Mouse (Mus musculus): ENCODE measurements around the gene Ccdc3. TPM values are rescaled to one million over a fixed set of nuclear protein-coding genes. Genes with fewer than 3 reads are reported as not detected.
"Not testable (repeated sequence)": the region's sequence is repeated elsewhere in the genome, so short reads cannot be mapped to it uniquely, and the experiment has no call there.

The Ccdc3 gene
- 0.92 and 1.8 TPM in 2 replicates for polyA plus RNA-seq (2016; fragmentation: Nextera tagmentation; extraction: Ambion mirVana)

DNA sequence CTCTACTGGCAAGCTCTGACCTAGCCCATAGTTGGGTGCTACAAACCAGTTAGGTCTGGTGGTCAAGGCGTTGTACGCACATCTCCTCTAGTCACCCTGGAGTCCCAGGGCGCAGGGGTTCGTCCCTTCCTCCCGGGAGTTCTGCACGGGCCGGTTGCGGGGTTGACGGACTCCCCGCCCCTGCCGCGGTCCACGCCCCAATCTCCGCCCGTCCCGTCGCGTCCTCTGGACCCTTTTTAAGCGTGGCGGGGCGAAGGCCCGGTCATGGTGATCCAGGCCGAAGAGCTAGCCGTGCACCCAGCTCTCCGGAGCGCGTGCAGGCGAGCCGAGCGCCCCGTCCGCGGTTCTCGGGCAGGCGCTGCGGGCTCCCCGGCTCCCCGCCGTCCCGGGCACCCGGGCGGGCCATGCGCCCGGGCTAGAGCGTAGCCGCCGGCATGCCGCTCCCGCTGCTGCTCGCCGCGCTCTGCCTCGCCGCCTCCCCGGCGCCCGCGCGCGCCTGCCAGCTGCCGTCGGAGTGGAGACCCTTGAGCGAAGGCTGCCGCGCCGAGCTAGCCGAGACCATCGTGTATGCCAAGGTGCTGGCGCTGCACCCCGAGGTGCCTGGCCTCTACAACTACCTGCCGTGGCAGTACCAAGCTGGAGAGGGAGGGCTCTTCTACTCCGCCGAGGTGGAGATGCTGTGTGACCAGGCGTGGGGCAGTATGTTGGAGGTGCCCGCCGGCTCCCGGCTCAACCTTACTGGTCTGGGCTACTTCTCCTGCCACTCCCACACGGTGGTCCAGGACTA is at the start of gene Ccdc3:
TSS of gene Ccdc3 (plus strand) at position 277 of the 787 bp plus-strand sequence.
- no peaks in the 10 kb centered on the region for H3K9me3 ChIP-seq
- under 1% methylated on average over 72 of the region's 78 CpGs for WGBS
- H3K4me3 ChIP-seq = peak within 1 kb of the TSS; percentile 53
- peak within 1 kb of the TSS; percentile 71 for H3K27ac ChIP-seq
- peak; percentile 32 for DNase-seq (ENCODE audit: extremely low spot score, low spot score)
- peaks cover 69% of the 10 kb centered on the region for H3K27me3 ChIP-seq (ENCODE audit: poor library complexity, severe bottlenecking)
- no peaks in the 10 kb centered on the region for H3K36me3 ChIP-seq (replicated peaks)
- peaks cover 22% of the 10 kb centered on the region for H3K4me1 ChIP-seq

DNA sequence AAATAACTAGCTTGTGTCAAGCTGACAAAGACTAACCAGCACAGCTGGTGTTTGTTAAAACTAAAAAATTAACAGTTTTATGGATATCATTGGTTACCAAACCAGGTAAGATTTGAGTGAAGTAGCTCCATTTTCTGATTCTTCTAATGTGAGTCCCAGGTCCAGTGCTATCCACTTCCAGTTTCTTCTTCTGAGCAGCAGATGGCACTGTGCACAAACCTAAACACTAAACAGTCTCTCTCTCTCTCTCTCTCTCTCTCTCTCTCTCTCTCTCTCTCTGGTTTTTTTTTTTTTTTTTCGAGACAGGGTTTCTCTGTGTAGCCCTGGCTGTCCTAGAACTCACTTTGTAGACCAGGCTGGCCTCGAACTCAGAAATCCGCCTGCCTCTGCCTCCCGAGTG is 47.2 kb upstream of the Ccdc3 start:
- not testable (repeated sequence) for H3K4me3 ChIP-seq; H3K9me3 ChIP-seq; H3K36me3 ChIP-seq (replicated peaks); H3K4me1 ChIP-seq; DNase-seq (ENCODE audit: extremely low spot score, low spot score); H3K27me3 ChIP-seq (ENCODE audit: poor library complexity, severe bottlenecking); H3K27ac ChIP-seq
- WGBS = 86% methylated on average over 3 of the region's 4 CpGs

DNA sequence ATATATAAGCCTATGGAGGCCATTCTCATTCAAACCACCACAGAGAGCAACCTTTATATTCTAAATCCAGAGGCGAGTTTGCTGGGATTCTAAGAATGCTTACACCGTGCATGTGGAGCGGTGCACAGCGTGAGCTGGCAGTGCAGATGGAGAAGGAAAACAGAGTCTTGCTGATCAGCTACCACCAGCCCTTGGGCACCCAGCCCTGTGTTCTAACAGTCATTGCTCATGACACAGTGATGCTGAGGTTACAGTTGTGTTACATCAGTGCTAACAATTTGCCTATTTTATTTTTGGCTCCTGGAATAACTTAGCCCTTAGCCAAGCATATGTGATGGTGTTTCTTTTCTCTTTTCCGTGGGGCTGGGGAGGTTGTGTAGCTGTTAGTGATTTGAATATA is 42.7 kb upstream of the Ccdc3 start:
- 90% methylated on average over 5 of the region's 5 CpGs for WGBS
- Histone ChIP-seq H3K4me3 (no peak overlapping the region), H3K36me3 (replicated peaks) (no peaks in the 10 kb centered on the region), H3K27me3 (ENCODE audit: poor library complexity, severe bottlenecking) (peaks cover 15% of the 10 kb centered on the region), H3K27ac (no peak overlapping the region), H3K9me3 (no peaks in the 10 kb centered on the region), H3K4me1 (peaks cover 16% of the 10 kb centered on the region)
- no peak for DNase-seq (ENCODE audit: extremely low spot score, low spot score)

DNA sequence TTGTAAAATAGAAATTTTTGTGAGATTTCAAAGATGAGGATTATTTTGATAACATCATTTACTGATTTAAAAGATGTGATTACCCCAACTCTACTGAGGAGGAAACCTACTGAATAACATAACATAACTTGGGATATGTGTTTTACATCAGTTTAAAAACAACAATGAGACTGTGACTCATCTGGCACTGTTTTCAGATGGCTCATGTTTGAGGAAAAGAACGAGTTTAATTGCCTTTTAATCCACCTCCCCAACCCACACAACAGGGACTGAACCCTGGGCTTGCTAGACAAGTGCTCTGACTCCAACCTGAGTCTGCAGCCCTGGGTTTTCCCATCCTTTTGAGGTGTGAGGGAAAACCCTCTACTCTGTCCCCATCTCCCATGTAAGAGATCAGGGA is 42.3 kb upstream of the Ccdc3 start:
- Histone ChIP-seq H3K36me3 (replicated peaks) (no peaks in the 10 kb centered on the region), H3K9me3 (no peaks in the 10 kb centered on the region), H3K27ac (no peak overlapping the region), H3K4me1 (peaks cover 16% of the 10 kb centered on the region), H3K27me3 (ENCODE audit: poor library complexity, severe bottlenecking) (peaks cover 15% of the 10 kb centered on the region), H3K4me3 (no peak overlapping the region)
- 45% methylated on average over 1 of the region's 1 CpGs for WGBS
- DNase-seq (ENCODE audit: extremely low spot score, low spot score) = no peak

DNA sequence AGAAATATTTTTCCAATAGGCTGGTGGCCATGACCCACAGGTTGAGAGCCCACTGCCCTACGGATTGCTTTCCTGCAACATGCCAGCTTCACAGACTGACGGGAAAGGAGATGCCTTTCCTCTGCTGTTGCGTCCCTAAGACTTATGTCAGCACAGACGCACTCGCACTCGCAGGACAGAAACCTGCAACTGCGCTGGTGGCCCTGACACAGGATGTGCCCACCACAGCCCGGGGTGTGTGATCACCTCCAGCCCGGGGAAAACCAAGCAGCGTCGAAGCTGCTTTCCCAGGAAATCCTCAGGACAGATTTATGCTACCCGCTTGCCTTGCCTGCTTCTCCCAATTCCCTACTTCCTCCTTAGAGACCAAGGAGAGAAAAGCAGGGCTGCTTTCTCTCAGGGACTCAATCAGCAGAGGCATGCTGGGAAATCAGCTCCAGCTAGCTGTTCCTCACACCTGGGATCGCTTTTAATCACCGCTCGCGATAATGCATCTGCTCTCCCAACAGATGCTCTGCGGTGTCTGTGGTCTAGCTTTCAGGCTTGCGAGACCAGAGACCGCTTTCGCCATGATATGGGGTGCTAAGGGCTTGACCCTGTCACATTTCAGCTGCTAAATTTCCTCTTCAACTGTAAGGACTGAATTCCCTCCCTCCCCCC is 39.7 kb upstream of the Ccdc3 start:
- Histone ChIP-seq H3K27ac (peak overlapping the region; percentile 58), H3K4me3 (peak overlapping the region; percentile 34), H3K36me3 (replicated peaks) (no peaks in the 10 kb centered on the region), H3K9me3 (no peaks in the 10 kb centered on the region), H3K27me3 (ENCODE audit: poor library complexity, severe bottlenecking) (peaks cover 15% of the 10 kb centered on the region), H3K4me1 (peaks cover 16% of the 10 kb centered on the region)
- DNase-seq (ENCODE audit: extremely low spot score, low spot score) = peak; percentile 22
- 38% methylated on average over 20 of the region's 20 CpGs for WGBS

DNA sequence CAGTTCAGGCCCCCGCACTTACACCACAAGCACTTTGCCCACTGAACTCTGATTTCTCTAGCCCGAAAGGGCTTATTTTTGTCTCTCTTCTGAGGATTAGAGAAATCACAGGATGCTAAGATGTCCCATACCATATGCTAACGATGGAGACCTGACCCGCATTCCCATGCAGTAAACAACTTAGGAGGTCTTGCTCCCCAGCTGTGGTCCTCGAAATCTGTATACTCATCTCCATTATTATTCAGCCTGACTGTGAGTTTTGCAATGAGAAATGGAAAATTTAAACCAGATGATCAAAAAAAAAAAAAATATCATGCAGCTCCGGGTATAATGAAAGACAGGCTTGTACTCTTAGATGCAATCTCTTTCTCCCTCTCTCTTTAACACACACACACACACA is 38.4 kb upstream of the Ccdc3 start:
- H3K27me3 ChIP-seq (ENCODE audit: poor library complexity, severe bottlenecking) = peaks cover 15% of the 10 kb centered on the region
- H3K27ac ChIP-seq = no peak overlapping the region
- DNase-seq (ENCODE audit: extremely low spot score, low spot score) = no peak
- WGBS = 74% methylated on average over 6 of the region's 6 CpGs
- H3K4me3 ChIP-seq = no peak overlapping the region
- H3K36me3 ChIP-seq (replicated peaks) = no peaks in the 10 kb centered on the region
- H3K9me3 ChIP-seq = no peaks in the 10 kb centered on the region
- H3K4me1 ChIP-seq = peaks cover 16% of the 10 kb centered on the region

DNA sequence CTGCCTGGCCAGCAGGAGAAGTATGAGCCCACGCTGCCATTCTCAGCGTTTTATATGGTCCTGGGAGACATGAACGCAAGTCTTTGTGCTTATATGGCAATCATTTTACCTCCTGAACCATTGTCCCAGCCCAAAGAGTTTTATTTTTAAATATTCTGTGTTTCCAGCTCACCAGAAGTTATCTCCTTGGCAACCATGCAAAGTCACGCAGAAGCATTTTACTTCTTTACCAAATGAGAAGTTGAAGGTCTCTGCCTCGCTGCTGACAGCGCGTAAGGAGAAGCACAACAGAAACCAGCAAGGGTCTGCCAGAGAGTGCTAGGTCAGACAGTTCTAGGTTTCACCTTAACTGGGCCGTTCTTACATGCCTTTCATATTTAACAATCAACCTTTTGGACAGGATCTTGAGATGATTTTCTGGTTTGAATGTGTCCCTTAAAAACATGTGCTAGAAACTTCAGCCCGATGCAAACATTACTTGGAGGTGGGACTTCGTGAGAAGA is 35.8 kb upstream of the Ccdc3 start:
- H3K4me1 ChIP-seq = peaks cover 16% of the 10 kb centered on the region
- peaks cover 15% of the 10 kb centered on the region for H3K27me3 ChIP-seq (ENCODE audit: poor library complexity, severe bottlenecking)
- no peaks in the 10 kb centered on the region for H3K36me3 ChIP-seq (replicated peaks)
- H3K4me3 ChIP-seq = no peak overlapping the region
- no peak for DNase-seq (ENCODE audit: extremely low spot score, low spot score)
- H3K27ac ChIP-seq = no peak overlapping the region
- WGBS = 94% methylated on average over 10 of the region's 10 CpGs
- peaks cover 8% of the 10 kb centered on the region; the same call in 1 of the 2 replicates for H3K9me3 ChIP-seq

DNA sequence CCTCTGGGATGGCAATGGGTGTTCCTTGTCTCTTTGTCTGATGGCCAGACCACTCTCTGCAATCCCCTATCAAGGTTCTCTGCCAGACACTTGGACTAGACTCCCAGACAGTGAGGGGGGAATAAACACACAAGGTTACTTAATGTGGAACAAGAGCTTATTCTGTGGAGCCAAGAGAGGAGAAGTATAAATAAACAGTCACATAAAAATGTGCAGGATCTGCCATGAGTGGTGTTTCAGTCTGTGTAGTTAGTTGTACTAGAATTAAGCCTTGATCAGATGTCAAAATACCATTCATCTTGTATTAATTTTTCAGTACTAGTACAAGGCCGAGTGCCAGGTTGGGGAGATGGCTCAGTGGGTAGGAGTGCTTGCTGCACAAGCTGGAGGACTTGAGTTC is 34.7 kb upstream of the Ccdc3 start:
- no peak for DNase-seq (ENCODE audit: extremely low spot score, low spot score)
- WGBS = 71% methylated on average over 1 of the region's 1 CpGs
- peaks cover 8% of the 10 kb centered on the region for H3K27me3 ChIP-seq (ENCODE audit: poor library complexity, severe bottlenecking)
- peaks cover 19% of the 10 kb centered on the region; the same call in 1 of the 2 replicates for H3K9me3 ChIP-seq
- H3K36me3 ChIP-seq (replicated peaks) = no peaks in the 10 kb centered on the region
- H3K4me3 ChIP-seq = no peak overlapping the region
- H3K27ac ChIP-seq = no peak overlapping the region
- H3K4me1 ChIP-seq = peaks cover 13% of the 10 kb centered on the region

DNA sequence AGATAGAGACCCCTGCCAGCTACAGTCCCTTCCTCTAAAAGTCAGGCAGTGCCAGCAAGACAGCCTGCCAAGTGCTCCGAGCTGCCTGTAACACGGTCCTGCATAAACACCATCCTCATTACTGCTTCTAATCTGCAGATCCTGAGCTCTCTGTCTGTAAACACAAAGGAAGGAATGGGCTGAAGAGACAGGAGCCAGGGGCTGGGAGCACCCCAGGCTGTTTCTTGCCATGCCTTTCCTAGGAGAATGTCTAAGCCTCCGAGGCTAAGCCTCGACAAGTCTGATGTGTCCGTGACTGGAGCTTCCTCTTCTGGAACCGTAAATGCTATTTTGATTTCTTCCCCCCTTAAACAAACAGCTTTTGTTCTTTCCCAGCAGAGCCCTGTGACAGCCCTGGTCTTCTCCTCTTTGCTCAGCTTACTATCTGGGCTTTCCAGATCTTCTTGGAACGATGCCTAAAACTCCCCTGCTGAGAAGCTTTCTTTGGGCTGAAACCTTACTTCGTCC is 24.7 kb upstream of the Ccdc3 start:
- Histone ChIP-seq H3K36me3 (replicated peaks) (no peaks in the 10 kb centered on the region), H3K27ac (peak overlapping the region; percentile 17; the same call in 1 of the 2 replicates), H3K9me3 (peaks cover 2% of the 10 kb centered on the region; the same call in 1 of the 2 replicates), H3K4me1 (peaks cover 41% of the 10 kb centered on the region), H3K4me3 (no peak overlapping the region), H3K27me3 (ENCODE audit: poor library complexity, severe bottlenecking) (no peaks in the 10 kb centered on the region)
- no peak for DNase-seq (ENCODE audit: extremely low spot score, low spot score)
- 40% methylated on average over 8 of the region's 8 CpGs for WGBS

DNA sequence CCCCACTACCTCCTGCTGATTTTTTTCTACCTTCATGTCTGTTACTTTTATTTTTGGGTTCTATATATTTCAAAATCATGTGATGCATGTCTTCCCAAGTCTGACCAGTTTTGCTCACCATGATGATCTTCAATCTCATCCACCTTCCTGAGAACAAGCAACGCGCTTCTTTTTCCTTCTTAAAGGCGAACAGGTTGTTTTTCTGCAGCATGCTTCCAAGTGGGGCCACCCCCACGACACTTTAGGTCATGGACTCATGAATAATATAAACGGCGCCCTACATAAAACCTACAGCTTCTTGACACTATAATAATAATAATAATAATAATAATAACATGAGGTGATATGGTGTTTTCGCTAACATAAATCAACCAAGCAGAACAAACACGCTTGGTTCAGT is 23.2 kb upstream of the Ccdc3 start:
- 93% methylated on average over 8 of the region's 8 CpGs for WGBS
- no peak for DNase-seq (ENCODE audit: extremely low spot score, low spot score)

DNA sequence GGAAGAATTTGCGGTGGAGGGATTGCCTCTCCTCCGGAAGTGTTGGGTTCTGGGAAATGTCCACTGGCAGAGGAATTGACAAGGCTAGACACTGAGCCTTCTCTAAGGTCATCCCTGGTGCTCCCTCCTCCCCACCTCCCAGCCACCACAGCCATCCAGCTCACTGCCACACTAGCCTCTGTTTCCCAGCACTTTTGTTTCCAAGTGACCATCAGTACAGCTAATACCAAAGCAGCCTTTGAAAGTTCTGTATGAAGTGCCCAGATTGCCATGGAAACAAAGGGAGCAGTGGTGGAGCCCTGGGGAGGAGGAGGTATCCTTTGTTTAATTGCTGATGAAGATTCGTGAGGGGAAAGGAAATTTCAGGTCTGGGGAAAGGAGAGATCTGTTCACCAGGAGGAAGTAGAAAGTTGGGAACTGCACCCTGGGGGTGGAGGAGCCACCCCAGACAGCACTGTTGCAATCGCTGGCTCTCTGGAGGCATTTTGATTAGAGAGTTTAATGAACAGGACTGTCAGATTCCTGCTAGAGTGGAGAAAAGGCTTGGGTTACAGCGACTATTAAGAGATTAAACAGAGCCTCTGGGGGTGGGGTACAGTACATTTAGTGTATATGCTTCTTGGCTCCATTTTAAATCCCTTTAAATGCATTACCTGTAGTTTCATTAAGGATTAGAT is 20.6 kb upstream of the Ccdc3 start:
- Histone ChIP-seq H3K9me3 (no peaks in the 10 kb centered on the region), H3K4me3 (no peak overlapping the region), H3K36me3 (replicated peaks) (no peaks in the 10 kb centered on the region), H3K4me1 (peaks cover 31% of the 10 kb centered on the region), H3K27ac (peak overlapping the region; percentile 69), H3K27me3 (ENCODE audit: poor library complexity, severe bottlenecking) (no peaks in the 10 kb centered on the region)
- peak; percentile 24 for DNase-seq (ENCODE audit: extremely low spot score, low spot score)
- WGBS = 23% methylated on average over 5 of the region's 5 CpGs

More for the DNA sequence above, 23.2 kb upstream of the Ccdc3 start:
- no peak overlapping the region for H3K27ac ChIP-seq
- no peaks in the 10 kb centered on the region for H3K27me3 ChIP-seq (ENCODE audit: poor library complexity, severe bottlenecking)
- no peak overlapping the region for H3K4me3 ChIP-seq
- H3K9me3 ChIP-seq = no peaks in the 10 kb centered on the region
- no peaks in the 10 kb centered on the region for H3K36me3 ChIP-seq (replicated peaks)
- H3K4me1 ChIP-seq = peaks cover 41% of the 10 kb centered on the region

DNA sequence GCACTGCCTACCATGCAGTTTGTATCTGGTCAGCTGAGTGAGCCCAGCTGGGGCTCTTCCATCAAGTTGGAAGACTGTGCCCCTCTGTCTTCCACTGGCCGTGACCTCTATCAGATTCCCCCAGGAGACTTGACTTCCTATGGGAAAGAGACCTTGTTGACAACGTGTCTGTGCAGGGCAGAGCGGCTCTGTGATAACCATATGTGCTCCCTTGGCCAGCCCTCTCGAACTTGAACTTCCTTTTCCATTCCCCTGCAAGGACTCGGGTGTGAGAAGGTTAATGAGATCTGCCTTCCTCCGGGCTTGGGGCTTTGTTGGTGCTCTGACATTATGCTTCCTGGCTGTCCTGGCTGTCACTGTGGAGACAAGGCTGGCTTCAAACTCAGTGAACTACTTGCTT is 12.1 kb upstream of the Ccdc3 start:
- H3K36me3 ChIP-seq (replicated peaks) = no peaks in the 10 kb centered on the region
- H3K27ac ChIP-seq = no peak overlapping the region
- DNase-seq (ENCODE audit: extremely low spot score, low spot score) = no peak
- 46% methylated on average over 6 of the region's 6 CpGs for WGBS
- peaks cover 10% of the 10 kb centered on the region for H3K4me1 ChIP-seq
- H3K4me3 ChIP-seq = no peak overlapping the region
- no peaks in the 10 kb centered on the region for H3K9me3 ChIP-seq
- H3K27me3 ChIP-seq (ENCODE audit: poor library complexity, severe bottlenecking) = no peaks in the 10 kb centered on the region
